Mouse (Mus musculus): ENCODE measurements around the gene Pdhb. TPM values are rescaled to one million over a fixed set of nuclear protein-coding genes. Genes with fewer than 3 reads are reported as not detected.

Gene Pdhb
- polyA plus RNA-seq, 1 experiment: 127 TPM

GRCm38 (mm10) chr14:8123141-8123540 is 49.7 kb downstream of the Pdhb start:
- Histone ChIP-seq H3K27me3 (ENCODE audit: control insufficient read depth, insufficient read depth, insufficient read length) (no peaks in the 10 kb centered on the region), H3K4me3 (ENCODE audit: insufficient read depth, poor library complexity, severe bottlenecking) (no peak overlapping the region), H3K79me3 (ENCODE audit: low read depth) (no peaks in the 10 kb centered on the region), H3K79me2 (ENCODE audit: control insufficient read depth, insufficient read depth) (no peaks in the 10 kb centered on the region), H3ac (ENCODE audit: control insufficient read depth, insufficient read length, low read depth) (no peak overlapping the region), H3K36me3 (ENCODE audit: control insufficient read depth, insufficient read depth) (no peaks in the 10 kb centered on the region)
- TF ChIP-seq USF1 (IDR thresholded peaks at IDR 0.05; ENCODE audit: low read depth) (no peak), FOSL1 (IDR thresholded peaks at IDR 0.05; ENCODE audit: insufficient read depth, low read length, poor library complexity, severe bottlenecking) (no peak), MYOG (IDR thresholded peaks at IDR 0.05; ENCODE audit: control insufficient read depth, extremely low read depth, insufficient read length) (no peak), MAX (IDR thresholded peaks at IDR 0.05) (no peak), MYOD1 (IDR thresholded peaks at IDR 0.05; ENCODE audit: control insufficient read depth, insufficient read length, low read depth) (no peak), CTCF (IDR thresholded peaks at IDR 0.05; ENCODE audit: control insufficient read depth, insufficient read depth, insufficient read length) (no peak), CEBPB (IDR thresholded peaks at IDR 0.05; ENCODE audit: low read depth) (no peak)

- TF ChIP-seq USF1 (IDR thresholded peaks at IDR 0.05; ENCODE audit: low read depth) (no peak), MAX (IDR thresholded peaks at IDR 0.05) (no peak), MYOD1 (IDR thresholded peaks at IDR 0.05; ENCODE audit: control insufficient read depth, insufficient read length, low read depth) (no peak), MYOG (IDR thresholded peaks at IDR 0.05; ENCODE audit: control insufficient read depth, extremely low read depth, insufficient read length) (no peak), FOSL1 (IDR thresholded peaks at IDR 0.05; ENCODE audit: insufficient read depth, low read length, poor library complexity, severe bottlenecking) (no peak), CEBPB (IDR thresholded peaks at IDR 0.05; ENCODE audit: low read depth) (no peak), CTCF (IDR thresholded peaks at IDR 0.05; ENCODE audit: control insufficient read depth, insufficient read depth, insufficient read length) (no peak)
- H3ac ChIP-seq (ENCODE audit: control insufficient read depth, insufficient read length, low read depth): no peak overlapping the region
- H3K27me3 ChIP-seq (ENCODE audit: control insufficient read depth, insufficient read depth, insufficient read length): no peaks in the 10 kb centered on the region
- H3K79me2 ChIP-seq (ENCODE audit: control insufficient read depth, insufficient read depth): no peaks in the 10 kb centered on the region
- H3K79me3 ChIP-seq (ENCODE audit: low read depth): no peaks in the 10 kb centered on the region
- no peaks in the 10 kb centered on the region for H3K36me3 ChIP-seq (ENCODE audit: control insufficient read depth, insufficient read depth)
- H3K4me3 ChIP-seq (ENCODE audit: insufficient read depth, poor library complexity, severe bottlenecking): no peak overlapping the region
Measured at GRCm38 (mm10) chr14:8119904-8120303, 52.9 kb downstream of the Pdhb start.

GRCm38 (mm10) chr14:8119454-8119853 is 53.4 kb downstream of the Pdhb start:
- H3K27me3 ChIP-seq (ENCODE audit: control insufficient read depth, insufficient read depth, insufficient read length): no peaks in the 10 kb centered on the region
- H3K79me2 ChIP-seq (ENCODE audit: control insufficient read depth, insufficient read depth): no peaks in the 10 kb centered on the region
- H3K36me3 ChIP-seq (ENCODE audit: control insufficient read depth, insufficient read depth): no peaks in the 10 kb centered on the region
- no peak overlapping the region for H3K4me3 ChIP-seq (ENCODE audit: insufficient read depth, poor library complexity, severe bottlenecking)
- H3ac ChIP-seq (ENCODE audit: control insufficient read depth, insufficient read length, low read depth): no peak overlapping the region
- H3K79me3 ChIP-seq (ENCODE audit: low read depth): no peaks in the 10 kb centered on the region
- TF ChIP-seq MYOG (IDR thresholded peaks at IDR 0.05; ENCODE audit: control insufficient read depth, extremely low read depth, insufficient read length) (no peak), CTCF (IDR thresholded peaks at IDR 0.05; ENCODE audit: control insufficient read depth, insufficient read depth, insufficient read length) (no peak), CEBPB (IDR thresholded peaks at IDR 0.05; ENCODE audit: low read depth) (no peak), USF1 (IDR thresholded peaks at IDR 0.05; ENCODE audit: low read depth) (no peak), MAX (IDR thresholded peaks at IDR 0.05) (no peak), FOSL1 (IDR thresholded peaks at IDR 0.05; ENCODE audit: insufficient read depth, low read length, poor library complexity, severe bottlenecking) (no peak)

GRCm38 (mm10) chr14:8117371-8117770 is 55.5 kb downstream of the Pdhb start:
- TF ChIP-seq USF1 (IDR thresholded peaks at IDR 0.05; ENCODE audit: low read depth) (no peak), MYOD1 (IDR thresholded peaks at IDR 0.05; ENCODE audit: control insufficient read depth, insufficient read length, low read depth) (no peak), FOSL1 (IDR thresholded peaks at IDR 0.05; ENCODE audit: insufficient read depth, low read length, poor library complexity, severe bottlenecking) (no peak), CEBPB (IDR thresholded peaks at IDR 0.05; ENCODE audit: low read depth) (no peak), CTCF (IDR thresholded peaks at IDR 0.05; ENCODE audit: control insufficient read depth, insufficient read depth, insufficient read length) (no peak), MYOG (IDR thresholded peaks at IDR 0.05; ENCODE audit: control insufficient read depth, extremely low read depth, insufficient read length) (no peak), MAX (IDR thresholded peaks at IDR 0.05) (no peak)
- Histone ChIP-seq H3K4me3 (ENCODE audit: insufficient read depth, poor library complexity, severe bottlenecking) (no peak overlapping the region), H3K79me2 (ENCODE audit: control insufficient read depth, insufficient read depth) (no peaks in the 10 kb centered on the region), H3K27me3 (ENCODE audit: control insufficient read depth, insufficient read depth, insufficient read length) (no peaks in the 10 kb centered on the region), H3K79me3 (ENCODE audit: low read depth) (no peaks in the 10 kb centered on the region), H3ac (ENCODE audit: control insufficient read depth, insufficient read length, low read depth) (no peak overlapping the region), H3K36me3 (ENCODE audit: control insufficient read depth, insufficient read depth) (no peaks in the 10 kb centered on the region)

Other genes with a start within 250 kb of the Pdhb start
- gene Gm45521, start 215.7 kb downstream of the Pdhb start, polyA plus RNA-seq (2012; fragmentation: generic; extraction: Trizol): not detected
- not detected for gene Dnase1l3, start 178.5 kb downstream of the Pdhb start, polyA plus RNA-seq (2012; fragmentation: generic; extraction: Trizol)
- gene Abhd6, start 170.1 kb downstream of the Pdhb start, polyA plus RNA-seq (2012; fragmentation: generic; extraction: Trizol): 9.0 TPM
- gene Rpp14, start 92.7 kb downstream of the Pdhb start, polyA plus RNA-seq (2012; fragmentation: generic; extraction: Trizol): 33.7 TPM
- gene Pxk, start 74.8 kb downstream of the Pdhb start, polyA plus RNA-seq (2012; fragmentation: generic; extraction: Trizol): 17.8 TPM
- gene Kctd6, start 41.1 kb upstream of the Pdhb start, polyA plus RNA-seq (2012; fragmentation: generic; extraction: Trizol): 3.9 TPM
- not detected for gene Acox2, start 86.3 kb upstream of the Pdhb start, polyA plus RNA-seq (2012; fragmentation: generic; extraction: Trizol)
- gene Fam107a, start 145.0 kb upstream of the Pdhb start, polyA plus RNA-seq (2012; fragmentation: generic; extraction: Trizol): not detected
- not detected for gene Oit1, start 205.7 kb upstream of the Pdhb start, polyA plus RNA-seq (2012; fragmentation: generic; extraction: Trizol)

Measured in C2C12 (cell line).